Mouse (Mus musculus) cerebral cortex, adult 2 months (tissue): ENCODE results near the gene Mcu.

Experiments used
- WGBS: fragments of 180-500 bp; shearing (Covaris S2); methylation state at CpG from one replicate; pipeline ENCODE4 v1.1.7; 2018; 5-methylcytosine and 5-hydroxymethylcytosine counted together

The Mcu gene

DNA sequence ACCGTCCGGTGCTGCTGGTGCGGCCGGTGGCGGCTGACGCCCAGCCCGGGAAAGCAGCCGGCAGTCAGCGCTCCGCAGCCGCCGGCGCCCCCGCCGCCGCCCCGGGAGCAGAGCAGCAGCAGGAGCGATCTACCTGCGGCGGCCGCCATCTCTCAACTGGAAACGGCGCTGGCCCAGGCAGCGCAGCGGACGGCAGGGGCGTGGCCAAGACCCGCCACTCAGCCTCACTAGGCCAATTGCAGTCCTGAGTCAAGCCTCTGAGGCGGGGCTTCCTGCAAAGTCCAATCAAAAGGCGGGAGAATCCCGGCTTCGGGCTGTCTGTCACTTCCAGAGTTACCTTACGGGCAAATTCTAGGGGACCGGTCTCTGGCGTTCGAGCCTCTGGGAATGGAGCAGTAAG lies at the start of gene Mcu:
Gene Mcu, minus strand, starts transcription at position 171 of the 400 bp plus-strand sequence.
- WGBS, result under 1% methylated on average over 34 of the region's 36 CpGs

DNA sequence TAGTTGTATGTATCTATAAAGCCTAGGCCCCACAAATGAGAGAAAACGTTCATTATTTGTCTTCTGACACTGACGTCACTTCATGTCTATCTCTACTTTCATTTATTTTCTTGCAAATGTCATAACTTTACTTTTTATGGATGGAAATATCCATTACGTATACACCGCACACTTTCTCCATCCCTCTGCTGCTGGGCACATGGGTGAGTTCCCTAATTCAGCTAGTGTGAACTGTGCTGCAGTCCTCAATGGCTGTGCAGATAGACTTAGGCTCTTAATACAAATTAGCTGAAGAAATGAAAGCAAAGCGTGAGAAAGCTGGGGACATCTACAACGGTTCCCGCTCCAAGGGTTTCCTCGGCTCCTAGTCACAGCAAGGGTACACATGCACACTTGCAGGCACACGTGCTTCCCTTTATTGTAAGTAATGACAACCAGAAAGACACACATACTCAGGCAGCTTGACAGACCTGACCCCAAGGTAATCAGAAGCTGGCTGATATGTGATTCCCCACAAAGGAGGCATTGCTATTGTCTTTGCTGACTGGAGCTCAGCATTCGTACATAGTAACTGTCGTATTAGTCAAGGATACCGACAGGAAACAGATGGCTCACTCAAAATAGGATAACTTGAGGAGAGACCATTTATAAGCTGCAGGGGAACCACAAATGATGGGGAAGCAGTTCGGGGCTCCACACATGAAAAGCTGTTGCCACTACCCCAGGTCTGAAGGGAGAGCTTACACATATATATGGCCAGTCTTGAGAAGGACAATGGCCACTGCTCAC lies 49.2 kb upstream of the Mcu start:
- WGBS, result 58% methylated on average over 13 of the region's 13 CpGs

DNA sequence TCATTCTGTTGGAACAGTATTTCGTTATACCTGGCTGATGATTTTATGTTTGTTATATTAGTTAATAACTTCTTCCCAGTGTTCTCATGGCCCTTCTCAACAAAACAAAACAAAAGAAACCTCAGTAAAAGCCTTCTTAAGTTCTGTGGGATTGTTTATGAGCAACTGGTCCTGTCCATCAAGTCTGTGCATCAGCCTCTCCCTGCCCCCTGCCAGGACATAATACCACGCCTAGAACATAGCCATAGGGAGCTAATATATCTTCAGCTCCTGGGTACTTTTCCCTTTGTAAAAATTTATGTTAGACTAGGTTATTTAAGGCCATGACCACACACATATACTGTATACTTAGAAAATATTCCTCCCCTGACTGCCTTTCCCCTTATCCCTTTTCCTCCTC lies 48.3 kb upstream of the Mcu start:
- 79% methylated on average over 2 of the region's 2 CpGs for WGBS

DNA sequence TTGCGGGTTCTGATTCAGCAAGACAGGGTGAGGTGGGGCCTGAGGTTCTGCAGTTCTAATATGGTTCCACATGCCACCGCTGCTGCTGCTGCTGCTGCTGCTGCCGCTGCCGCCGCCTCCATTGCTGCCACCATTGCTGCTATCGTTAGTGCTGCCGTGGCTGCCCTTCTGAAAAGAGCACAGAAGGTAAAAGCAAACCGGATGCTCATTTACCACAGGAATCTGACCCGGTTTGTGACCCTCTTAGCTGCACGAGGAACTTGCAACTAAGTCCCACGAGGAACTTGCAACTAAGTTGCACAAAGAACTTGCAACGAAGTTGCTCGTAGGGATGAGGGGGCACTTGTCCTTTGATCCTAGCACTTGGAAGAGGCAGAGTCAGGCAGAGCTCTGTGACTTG lies 40.3 kb upstream of the Mcu start:
- 85% methylated on average over 13 of the region's 13 CpGs for WGBS

DNA sequence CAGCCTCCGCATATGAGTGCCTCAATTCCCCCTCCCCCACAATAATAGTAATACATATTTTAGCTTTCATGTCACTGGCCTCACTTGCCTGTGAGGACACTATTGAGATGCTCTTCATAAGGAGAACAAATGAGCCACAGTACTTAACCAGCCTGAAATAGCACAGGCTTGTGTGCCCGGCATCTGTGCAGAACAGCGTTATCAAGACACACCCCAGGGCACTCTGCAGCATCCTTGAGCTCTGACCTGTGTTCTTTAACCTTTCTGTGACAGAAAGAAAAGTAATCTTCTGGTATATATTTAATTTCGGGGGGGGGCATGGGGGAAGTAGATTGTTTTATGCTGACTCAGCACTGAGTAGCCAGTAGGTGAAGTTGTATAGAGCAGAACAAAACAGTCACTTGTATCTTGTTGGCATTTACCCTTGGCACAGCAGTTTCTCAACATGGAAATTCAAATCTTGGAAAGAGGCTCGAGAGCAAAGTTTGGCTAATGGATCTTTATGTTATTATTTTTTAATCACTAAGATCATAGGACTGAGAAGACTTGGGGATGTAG lies 30.4 kb upstream of the Mcu start:
- whole genome bisulfite sequencing, result 82% methylated on average over 5 of the region's 5 CpGs

DNA sequence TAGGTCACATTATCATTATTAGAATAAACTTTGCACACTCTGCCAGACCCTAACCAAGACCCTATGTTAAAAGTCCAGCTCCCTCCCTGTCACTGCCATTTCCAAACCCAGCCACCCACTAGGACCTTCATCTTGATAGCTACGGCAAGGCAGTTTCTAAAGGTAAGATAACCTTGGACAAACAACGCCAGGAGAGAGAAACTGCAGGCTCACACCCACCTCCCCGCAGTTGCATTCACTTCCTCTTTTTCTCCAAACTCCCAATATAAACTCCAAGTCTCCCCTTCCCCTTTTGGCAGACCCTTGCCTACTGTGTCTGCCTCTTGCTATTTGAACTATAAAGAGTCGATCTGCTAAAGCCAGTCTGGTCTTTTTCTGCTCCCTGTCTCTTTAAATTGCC lies 28.7 kb upstream of the Mcu start:
- 87% methylated on average over 4 of the region's 4 CpGs for WGBS

DNA sequence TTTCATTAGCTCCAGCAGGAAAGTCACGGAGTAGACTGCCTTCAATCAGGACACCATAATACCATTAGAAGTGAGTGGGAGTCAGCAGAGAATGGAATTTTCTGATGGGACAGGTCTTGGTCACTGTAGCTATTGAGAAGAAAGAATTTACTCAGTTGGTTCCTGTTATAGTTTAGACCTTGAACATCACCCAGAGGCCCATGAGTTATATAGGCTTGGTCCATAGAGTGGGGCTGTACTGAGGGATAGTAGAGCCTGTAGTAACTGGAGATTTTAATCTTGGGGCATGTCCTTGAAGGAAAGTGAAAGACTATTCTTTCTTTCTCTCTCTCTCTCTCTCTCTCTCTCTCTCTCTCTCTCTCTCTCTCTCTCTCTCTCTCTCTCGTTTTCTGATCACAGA lies 28.2 kb upstream of the Mcu start:
- 88% methylated on average over 2 of the region's 2 CpGs for WGBS

DNA sequence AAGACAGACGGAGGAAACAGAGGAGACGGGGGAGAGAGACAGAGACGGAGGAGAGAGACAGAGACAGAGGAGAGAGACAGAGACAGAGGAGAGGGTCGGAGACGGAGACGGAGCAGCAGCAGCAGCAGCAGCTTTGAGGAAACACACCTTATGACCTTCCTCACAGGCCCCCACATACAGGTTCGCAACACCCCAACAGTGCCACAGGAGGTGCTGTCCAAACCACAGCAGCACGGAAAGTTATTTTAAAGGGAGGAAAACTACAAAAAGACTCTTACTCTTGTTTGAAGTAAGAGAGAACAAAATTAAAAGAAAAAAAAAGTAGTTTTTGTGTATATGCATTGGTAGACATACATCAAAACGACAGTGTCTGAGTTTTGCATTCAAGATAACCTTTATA lies 27.2 kb upstream of the Mcu start:
- WGBS, result 86% methylated on average over 9 of the region's 9 CpGs

DNA sequence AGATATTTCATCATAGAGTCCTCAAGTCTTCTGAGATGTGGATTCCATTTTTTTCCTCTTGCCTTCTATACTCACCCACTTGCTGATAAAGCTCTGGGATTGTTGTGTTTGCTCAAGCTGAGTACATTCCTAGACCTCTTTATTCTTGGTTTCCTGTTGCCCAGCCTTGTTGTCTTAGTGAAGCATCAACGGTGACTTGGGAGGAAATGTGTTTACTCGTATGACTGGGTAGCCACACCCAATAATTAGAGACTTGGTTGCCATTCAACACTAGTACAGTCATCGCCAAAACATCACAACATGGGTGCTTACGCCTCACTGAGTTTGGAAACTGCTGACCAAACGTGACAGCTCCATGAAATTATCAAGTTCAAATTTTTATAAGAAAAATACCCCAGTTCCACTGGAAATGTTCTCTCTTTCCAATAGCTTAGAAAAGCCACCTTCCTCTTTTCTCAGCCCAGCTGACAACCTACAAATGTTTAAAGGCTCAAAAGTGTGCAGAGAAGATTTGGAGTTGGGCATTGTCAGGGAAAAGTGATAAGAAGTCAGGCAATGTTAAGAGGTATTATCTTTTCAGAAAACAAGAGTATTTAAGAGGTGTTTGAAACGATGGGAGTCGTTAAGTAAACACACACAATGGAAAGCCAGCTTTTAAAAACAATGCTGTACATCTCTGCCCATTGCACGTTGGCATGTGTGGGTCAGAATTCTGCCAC lies 26.3 kb upstream of the Mcu start:
- WGBS, result 70% methylated on average over 8 of the region's 8 CpGs

DNA sequence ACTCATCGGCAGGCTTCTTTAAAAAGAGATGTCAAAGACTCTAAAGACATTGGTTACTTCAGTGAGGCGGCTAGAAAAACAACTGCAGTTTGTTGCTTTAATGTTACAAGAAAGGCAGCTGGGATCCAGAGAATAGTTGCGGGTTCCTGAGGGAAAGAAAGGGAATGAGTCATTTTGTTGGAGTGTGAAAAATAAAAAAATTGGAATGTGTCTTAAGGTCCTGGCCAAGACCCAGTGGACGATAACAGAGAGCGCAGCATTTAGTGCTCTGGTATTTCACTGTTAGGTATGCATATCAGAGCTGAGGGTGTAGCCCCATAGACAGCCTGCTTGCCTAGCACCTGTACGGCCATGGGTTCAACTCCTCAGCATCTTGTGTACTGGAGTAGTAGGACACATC lies 22.1 kb upstream of the Mcu start:
- 60% methylated on average over 6 of the region's 6 CpGs for WGBS

DNA sequence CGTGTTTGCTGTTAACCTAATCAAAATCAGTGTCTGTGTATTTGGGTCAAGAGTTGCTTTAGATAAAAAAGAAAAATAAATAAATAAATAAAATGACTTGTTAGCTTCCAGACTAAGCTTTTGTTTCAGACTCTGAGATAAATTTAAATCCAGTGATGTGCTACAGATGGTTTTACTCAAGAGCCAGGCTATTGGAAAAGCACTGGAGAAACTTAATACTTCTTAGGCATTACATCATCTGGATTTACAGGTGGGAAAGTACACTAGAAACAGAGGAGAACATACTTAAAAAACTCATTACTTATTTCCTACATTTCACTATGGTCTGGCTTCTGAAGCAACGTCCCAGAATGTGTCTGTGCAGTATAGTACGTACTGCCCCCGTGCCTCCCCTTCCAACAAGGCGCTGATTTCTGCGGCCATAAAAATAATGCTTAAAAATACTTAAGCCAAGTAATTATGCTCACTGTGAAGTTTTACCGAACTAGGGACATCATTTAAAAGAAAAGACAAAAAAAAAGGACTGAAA lies 21.2 kb upstream of the Mcu start:
- 83% methylated on average over 7 of the region's 7 CpGs for WGBS

DNA sequence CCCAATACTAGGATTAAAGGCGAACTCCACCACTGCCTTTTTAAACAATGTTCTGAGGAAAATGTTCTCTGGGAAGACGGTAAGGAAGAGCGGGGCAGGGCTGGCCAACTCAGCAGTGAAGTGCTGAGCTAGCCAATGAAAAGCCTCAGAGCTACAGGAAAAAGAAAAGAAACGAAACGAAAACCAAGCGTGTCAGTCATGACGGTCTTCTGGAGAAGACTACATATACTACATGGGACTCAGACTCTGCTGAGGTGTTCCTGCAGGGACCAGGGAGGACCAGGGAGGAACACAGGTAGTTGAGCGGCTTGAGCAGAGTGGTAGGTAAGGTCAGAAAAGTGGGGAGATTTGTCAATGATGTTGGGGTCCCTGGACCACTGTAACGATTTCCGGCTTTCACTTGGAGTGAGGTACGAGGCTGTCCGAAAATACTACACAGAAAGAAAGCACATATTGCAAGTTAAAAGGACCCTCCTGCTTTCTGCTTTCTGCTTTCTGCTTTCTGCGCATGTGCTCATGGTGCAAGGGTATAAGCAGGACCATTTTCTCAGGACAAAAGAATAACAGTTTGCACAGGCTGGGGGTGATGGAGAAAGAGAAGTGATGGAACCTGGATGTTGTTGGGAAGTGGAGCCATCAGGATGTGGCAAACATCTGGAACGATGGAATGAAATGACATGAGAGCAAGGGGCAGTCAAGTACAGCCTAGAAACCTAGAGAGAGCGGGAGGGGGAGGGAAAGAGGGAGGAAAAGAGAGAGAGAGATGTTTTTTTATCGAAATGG lies 20.4 kb upstream of the Mcu start:
- WGBS, result 77% methylated on average over 16 of the region's 16 CpGs

DNA sequence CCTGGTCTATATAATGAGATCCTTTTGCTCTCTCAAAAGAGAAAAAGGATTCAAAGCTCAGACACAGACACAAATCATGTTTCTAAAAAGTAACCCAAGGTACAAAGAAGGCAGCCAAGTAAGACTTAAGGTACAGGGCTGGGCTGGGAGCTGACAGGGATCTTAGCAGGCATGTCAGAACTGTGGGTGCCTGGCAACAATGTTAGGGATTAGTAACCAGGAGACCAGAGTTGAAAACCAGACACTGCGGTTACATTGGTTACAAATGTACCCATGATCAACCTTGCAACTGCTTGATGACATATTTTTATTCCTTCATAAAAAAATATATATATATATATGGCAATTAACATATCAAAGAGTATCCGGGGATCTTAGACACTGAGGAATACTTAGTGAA lies 19.6 kb upstream of the Mcu start:
- WGBS, result 78% methylated on average over 2 of the region's 2 CpGs

DNA sequence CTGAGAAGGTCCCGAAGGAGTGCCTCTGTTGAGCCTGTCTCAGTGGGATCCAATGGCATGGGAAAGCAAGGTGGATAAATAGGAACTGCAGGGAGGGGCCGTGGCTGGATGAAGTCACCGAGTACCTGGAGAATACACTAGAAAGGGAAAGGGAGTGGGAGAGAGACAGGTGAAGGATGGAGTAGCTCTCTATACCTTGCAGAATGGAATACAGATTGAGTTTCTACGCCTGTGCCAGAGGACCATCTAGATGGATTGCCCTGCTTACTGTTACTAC lies 13.0 kb upstream of the Mcu start:
- WGBS, result 72% methylated on average over 4 of the region's 4 CpGs

DNA sequence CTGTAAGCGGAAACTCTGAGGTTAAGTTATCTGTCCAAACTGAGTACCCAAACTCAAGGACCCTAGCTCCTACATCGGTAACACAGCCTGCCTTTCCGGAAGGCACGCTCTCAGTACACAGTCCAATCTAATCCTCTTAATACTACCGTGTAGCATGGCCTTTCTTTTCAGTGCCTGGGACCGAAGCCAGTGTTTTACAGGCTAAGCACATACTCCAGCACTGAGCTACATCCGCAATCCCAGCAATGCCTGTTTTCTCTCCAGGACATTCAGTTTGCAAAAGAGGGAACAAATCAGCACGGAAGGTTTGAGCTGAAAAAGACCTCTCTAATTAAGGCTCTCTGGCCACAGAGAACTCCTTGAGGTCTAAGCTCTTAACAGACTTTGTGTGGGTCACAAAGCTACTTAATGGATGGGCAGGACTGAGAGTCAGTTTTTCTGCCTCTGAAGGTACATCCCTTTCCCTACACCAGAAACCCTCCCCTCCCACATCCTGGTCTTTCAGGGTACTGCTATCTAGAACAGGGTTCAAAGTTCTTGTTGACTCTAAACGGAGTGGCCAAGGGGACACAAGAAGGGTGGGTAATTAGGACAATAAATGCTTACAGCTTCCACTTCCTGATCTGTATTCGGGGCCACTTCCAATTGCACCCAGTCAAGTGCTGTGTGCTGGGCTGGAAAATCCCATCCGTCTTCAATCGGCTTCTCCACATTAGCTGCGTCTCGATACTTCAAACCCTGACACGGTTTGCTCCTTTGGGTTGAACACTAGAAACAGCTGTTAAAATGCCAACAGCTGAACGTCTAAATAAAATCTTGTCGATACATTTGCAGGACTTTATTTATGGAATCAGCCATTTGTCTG lies 12.4 kb upstream of the Mcu start:
- 52% methylated on average over 17 of the region's 17 CpGs for WGBS

DNA sequence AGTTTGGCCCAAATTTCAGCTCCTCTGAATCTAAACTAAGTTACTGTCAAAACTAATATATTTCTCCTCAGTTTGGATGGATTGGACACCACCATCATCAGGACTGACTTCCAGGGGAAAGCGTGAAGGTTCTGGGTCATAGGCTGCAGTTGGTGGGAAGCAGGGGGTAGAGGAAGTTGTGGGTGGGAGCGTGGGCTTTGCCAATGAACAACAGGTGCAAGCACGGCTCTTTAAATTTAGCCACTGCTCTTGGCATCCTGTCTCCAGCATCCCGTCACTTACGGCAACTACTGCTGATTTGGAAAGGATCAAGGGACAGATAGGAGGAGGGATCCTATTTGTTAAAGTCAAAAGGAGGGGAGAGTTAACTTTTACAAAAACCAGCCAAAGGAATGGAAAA lies 7.0 kb upstream of the Mcu start:
- WGBS, result 48% methylated on average over 5 of the region's 5 CpGs

DNA sequence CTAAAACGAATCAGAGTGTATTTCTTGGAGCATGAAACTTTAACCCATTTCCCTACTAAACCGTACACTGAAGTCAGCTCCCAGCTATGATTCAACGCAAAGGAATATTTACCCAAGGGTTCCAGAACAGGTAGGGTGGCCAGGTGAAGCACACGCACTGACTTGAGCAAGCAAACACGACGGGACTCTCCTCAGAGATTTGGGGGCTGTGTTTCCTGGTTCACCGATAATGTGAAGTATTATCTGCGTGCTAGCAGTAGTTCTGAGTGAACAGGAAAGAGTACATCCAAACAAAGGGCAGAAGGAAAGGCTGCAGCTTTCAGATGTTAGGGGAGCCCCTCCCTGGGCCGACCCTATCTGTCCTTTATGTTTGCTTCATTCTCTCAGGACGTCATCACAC lies 4.9 kb upstream of the Mcu start:
- 72% methylated on average over 10 of the region's 10 CpGs for WGBS

DNA sequence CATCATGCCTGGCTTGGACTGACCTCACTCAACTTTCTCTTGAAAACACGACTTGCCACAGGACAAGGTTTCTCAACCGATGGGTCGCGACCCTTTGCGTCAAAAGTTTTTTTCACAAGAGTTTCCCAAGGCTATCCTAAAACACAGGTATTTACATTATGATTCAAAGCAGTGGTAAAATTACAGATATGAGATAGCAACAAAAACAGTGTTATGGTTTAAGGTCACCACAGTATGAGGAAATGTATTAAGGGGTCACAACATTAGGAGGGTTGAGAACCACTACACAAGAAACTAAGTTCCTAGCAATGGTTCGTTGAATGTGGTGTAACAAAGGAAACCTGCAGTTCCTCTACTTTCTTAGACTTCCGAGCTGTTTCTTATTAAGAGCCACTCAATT lies 1.3 kb upstream of the Mcu start:
- WGBS, result 90% methylated on average over 7 of the region's 7 CpGs

DNA sequence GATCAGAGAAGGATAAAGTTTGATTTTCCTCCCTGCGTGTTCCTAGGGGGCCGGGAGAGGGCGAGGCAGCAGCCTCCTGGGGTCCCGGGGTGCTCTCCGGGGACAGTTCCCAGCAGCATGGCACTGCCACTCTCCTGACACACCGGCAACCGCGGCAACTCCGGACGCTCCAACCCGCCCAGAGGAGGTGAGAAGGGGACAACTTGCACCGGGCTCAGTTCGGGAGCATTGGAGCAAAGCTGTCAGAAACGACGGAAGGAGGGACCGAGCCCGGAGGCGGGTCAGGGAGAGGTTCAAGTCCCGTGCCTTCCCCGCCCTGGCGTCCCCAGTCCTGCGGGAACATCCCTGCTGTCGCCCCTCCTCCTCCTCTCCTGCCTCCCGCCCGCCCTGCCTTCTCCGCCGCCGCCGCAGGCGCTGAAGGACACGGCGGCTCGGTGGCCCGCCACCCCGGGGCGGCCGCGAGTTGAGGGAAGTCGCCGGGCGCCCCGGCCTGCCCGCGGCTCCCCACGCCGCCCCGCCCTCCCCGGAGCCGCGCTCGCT lies 441 bp downstream of the Mcu start, which contains the start of gene Gm10322:
Gene Gm10322, plus strand, starts transcription at position 83 of the 540 bp plus-strand sequence.
- under 1% methylated on average over 29 of the region's 51 CpGs for WGBS

DNA sequence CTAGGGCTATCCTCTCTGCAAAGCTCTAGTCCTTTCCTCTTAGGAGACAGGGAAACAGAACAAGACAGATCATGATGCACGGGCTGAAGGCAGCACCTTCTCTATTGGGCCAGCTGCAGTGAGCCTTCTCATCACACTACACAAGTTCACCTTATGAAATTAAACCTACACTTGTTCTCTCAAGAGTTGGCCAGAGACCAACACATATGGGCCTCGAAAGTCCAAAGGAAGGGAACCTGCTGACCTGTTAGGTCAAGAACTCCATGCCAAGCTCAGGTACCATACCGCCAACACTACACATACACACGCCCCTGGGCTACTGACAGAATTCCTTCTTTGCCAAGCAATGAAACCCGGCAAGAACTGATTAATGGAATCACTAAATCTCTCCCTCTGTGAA lies 1.1 kb downstream of the Mcu start:
- WGBS, result 12% methylated on average over 5 of the region's 5 CpGs

DNA sequence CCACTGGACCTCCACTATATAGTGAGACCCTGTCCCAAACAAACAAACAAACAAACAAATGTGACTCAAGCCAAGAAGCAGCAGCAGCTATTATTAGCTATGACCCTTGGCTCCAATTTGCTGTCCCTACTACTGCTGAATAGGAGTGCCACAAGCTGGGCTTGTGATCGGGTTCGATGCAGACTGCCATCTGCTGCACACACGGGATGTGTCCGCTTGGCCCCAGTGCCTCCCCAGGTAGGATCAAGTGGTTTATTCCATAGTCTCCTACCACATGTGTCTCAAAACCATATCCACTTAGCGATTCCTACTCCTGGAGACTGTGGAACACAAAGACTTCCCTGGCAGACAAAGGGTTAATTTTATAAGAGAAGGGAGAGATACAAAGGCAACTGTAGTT lies 2.4 kb downstream of the Mcu start:
- 46% methylated on average over 5 of the region's 5 CpGs for whole genome bisulfite sequencing
